Mouse (Mus musculus) large intestine, adult 2 months (tissue): ENCODE measurements at regions not wholly inside any gene's neighbourhood (a gene's known extent, or its start where the extent isn't known, plus 50 kb on each side); places are given as distances from the start of the nearest gene placed in this dataset.
A peak's percentile ranks its signal among the peaks of the same experiment; 100 is the strongest.

Source experiments
- DNase-seq: peaks from one replicate; pipeline ENCODE4 v3.0.0-alpha.2; 2012; ENCODE audit warnings: low read depth, low spot score
- whole genome bisulfite sequencing: fragments of 180-500 bp; shearing (Covaris S2); methylation state at CpG from one replicate; pipeline ENCODE4 v1.1.7; 2018; 5-methylcytosine and 5-hydroxymethylcytosine counted together

DNA sequence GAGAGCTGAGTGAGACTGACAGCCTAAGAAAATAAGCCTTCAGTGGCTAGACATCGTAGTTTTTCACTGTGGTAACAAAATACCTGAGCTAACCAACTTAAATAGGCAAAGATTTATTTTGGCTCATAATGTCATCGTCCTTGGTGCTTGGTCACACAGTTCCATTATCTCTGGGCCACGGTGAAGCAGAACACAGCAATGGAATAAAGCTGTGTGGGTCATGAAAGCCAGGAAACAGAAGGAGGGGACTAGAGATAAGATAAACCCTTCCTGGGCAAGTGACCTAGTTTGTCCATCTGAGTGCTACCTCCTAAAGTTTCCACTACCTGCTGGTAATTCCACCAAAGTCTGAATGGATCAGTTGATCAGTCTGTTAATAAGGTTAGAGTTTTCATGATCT is 134.8 kb upstream of the Gm5129 start:
- WGBS, result 51% methylated on average over 3 of the region's 3 CpGs
- DNase-seq, result no peak

DNA sequence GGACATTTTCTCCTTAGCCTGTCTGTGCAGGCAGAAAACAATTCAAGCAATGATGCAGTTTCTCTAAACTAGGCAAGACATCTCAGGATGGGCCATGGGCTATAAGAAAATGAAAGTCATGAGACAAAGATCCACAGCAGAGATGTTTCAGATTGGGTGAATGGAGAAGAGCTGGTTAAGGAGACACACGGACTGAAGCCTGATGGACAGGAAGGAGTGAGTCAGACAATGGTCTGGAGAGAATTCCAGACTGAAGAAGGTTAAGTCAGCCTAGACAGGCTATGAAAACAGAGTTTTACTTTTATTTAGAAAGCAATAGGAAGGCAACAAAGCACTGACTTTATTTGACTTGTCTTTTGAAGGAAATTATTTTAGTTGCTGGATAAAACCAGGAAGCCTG is 137.5 kb upstream of the Il6 start:
- WGBS, result 43% methylated on average over 1 of the region's 1 CpGs
- DNase-seq, result no peak

DNA sequence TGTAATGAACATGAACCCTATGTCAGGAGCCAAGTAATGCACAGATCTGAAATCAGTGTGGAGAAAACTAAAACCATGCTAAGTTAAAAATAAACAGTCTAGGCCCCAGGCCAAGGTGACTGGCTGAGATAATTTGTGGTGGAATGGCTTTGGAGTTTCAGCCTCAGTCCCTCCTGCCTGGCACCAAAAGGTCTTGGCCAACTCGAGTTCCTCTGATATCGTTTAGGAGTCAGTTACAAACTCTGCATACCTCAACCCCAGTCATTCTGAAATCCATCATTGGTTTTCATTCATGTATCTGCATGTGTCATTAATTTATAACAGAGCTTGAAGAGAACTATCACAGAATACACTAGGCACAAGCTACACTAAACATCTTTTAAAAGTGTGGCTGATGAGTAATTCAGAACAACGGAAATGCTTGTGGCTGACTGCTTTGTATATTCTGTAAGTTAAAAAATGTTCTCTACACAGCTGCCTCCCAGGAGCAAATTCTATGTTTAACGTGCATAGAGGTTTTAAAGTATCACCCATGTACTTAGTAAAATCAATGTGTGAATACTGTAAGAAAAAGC is 125.6 kb upstream of the Il6 start:
- WGBS, result 64% methylated on average over 4 of the region's 4 CpGs
- DNase-seq, result no peak

DNA sequence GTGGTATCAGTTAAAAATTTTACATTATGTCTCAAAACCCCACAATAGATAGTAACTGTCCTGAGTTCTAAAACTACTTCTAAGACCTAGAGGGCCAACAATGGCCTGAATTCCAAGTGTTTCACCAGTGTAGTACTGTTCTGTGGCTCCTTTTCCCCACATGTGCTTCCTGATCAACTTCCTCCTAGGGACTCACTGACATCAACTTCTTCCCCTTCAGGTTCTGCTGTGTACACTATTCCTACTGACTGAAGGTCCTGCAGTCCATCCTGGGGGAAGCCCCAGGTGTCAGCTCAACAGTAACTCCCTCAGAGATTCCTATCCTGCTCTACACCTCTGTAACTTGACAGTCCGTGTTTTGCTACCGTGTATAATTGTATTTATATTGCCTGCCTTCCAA is 120.6 kb upstream of the Il6 start:
- no peak for DNase-seq
- WGBS, result 65% methylated on average over 2 of the region's 2 CpGs

DNA sequence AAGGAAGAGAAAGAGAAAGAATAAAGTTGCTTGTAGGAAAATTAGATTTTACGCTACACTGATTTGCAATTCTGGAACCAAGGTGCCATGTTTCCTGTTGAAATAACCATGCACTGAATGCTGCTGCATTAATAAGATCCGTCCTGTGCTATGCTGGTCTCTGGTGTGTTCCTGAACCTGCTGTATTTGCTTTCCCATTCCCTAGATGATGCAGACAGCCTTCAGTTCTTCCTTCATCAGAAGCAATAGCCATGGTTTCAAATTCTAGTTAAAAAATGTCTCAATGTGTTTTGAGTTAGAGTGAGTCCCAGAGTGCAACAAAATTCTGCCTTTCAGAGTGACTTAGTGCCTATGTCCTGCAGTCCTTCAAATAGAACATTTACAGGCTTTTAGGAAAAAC is 120.1 kb upstream of the Il6 start:
- WGBS, result 87% methylated on average over 2 of the region's 2 CpGs
- DNase-seq, result no peak

DNA sequence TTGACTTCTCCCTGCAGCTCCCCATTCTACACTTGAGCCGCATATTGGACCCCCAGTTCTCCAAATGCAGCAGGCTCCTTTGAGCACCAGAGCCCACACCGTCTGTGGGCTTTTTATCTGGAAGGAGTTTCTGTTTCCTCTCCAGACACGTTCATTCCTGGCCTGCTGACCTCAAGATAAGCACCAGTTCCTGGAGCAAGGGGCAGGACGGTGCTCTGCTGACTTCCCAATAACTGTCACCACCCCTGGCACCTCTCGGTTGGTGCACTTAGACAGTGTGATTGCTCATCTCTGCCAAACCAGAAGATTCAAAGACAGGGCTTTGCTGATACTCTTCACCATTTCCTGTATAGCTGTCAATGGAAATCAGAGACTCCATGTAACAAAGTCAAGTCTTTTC is 119.1 kb upstream of the Il6 start:
- DNase-seq, result no peak
- WGBS, result 22% methylated on average over 5 of the region's 5 CpGs

DNA sequence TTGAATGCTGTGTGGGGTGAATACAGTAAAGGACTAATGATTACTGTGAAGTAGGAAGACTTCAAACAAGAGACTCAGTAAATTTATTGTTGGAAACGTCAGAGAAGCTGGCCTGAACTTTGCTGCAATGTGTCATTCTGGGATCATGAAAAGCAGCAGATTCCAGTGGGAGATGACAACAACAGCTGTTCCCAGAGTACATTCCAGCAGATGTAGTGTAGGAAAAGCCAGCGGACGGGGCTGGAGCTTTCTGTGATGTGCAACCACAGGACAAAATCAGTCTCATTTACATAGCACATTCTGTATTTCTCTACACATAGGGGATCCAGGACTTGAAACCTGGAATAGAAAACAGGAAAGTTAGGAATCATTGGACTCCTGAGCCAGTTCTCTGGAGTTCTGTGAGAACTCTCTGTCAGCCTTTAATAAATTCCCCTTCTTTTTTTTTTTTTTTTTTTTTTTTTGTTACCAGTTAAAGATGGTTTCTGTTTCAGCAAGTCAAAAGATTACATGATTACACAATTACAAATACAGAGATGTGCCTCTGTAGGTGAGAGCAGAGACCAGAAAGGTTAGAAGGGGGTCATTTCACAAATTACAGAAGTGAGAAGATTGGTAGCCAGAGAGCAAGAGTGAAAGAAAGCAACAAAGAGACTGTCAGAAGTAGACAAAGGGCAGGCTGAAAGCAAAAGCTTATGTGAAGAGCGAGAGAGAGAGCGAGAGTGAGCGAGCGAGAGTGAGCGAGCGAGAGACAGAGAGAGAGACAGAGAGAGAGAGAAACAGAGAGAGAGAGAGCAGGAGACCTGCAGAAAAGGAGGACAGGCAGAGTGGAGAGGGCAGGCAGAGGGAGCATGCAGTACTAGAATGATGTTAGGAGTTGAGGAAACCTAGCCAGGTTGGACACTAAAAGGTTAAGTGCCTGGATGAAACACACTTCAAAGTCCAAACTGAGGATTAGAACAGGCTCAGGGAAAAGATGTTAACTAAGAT is 118.0 kb upstream of the Il6 start:
- 55% methylated on average over 9 of the region's 9 CpGs for WGBS
- no peak for DNase-seq

DNA sequence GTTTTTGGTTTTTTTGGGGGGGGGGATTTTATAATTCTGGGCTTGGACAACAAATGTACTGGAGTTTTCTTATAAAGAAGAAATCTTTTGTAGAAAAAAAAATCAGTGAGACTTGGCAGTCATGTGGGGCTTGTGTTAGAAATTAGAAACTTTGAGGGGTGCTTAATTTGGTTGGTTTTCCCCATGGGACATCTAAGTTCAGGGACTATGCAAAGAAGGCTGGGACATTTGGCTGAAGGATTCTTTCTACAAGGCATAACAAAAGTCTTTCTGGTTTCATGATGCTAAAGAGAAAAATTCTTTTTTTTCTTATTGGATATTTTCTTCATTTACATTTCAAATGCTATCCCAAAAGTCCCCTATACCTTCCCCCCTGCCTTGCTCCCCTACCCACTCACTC is 115.3 kb upstream of the Il6 start:
- DNase-seq, result no peak

DNA sequence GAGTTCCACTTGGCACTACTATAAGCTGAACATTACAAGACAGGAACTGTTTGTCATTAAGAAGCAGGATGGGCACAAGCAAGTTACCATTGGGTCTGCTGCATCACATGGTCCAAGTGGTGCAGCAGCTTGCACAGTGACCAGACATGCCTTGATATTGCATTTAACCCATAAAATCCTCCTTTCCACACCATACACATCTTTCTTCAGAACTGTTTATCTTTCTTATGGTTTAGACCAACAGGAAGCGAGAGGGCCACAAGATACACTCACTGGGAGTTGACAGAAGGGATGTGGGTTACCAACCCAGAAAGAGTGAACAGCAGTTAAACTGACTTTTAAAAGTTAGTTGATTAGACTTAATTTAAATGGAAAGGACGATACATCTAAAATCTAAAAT is 111.2 kb upstream of the Il6 start:
- 77% methylated on average over 2 of the region's 2 CpGs for WGBS
- no peak for DNase-seq

DNA sequence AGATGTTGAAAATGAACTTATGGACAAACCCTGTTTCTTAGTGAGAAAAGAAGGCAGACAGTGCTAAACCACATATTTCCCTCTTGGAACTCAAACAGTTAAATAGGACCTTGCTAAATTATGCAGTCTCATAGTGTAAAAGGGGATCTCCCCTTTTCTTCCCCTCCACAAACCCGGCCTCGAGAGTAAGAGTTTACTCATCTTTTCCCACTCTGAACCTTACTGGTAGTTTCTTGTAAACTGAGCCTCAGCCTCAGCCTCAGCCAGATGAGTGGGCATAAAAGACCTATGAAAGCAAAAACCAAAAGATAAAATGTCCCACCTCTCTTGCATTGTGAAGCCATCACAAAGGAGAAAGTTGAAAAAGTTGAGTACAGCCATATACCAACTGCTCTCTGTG is 92.6 kb upstream of the Il6 start:
- WGBS, result 59% methylated on average over 2 of the region's 2 CpGs
- no peak for DNase-seq

DNA sequence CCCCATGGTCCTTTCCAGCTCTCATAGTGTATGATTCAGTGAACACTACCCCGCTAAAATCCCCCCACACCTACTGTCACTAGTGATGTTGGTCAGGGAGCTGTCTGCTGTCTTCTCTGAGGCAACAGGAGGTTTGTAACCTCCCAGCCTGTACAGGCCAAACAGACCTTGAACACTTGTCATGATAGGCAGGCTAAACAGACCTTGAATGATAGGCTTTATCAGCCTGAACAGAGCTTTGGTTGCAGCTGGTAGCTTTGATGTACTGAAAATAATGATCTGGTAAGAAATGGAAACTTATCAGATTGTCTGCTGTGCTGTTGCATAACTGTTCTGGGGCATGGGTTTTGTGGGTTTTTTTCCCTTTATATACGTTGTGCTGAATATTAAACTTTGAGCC is 87.4 kb upstream of the Il6 start:
- DNase-seq, result no peak
- 39% methylated on average over 2 of the region's 2 CpGs for WGBS

DNA sequence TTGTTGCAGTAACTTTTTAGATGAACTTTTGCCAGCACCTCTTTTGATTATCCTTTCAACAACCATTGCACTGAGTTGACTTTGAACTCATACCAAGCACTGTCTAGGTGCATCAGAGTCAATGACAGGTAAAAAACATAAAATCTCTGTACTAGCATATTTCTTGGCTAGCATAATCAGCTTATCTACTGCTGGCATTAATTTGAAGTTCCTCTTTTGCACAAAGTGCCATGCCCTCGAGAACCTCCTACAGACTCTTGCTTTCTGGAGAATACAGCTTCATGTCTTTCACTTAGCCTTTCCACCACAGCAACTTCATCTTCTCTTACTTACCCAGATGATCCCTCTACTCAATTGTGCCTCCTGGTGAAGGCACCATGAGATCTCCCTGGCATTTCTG is 85.3 kb upstream of the Il6 start:
- 57% methylated on average over 1 of the region's 1 CpGs for whole genome bisulfite sequencing
- DNase-seq, result no peak

DNA sequence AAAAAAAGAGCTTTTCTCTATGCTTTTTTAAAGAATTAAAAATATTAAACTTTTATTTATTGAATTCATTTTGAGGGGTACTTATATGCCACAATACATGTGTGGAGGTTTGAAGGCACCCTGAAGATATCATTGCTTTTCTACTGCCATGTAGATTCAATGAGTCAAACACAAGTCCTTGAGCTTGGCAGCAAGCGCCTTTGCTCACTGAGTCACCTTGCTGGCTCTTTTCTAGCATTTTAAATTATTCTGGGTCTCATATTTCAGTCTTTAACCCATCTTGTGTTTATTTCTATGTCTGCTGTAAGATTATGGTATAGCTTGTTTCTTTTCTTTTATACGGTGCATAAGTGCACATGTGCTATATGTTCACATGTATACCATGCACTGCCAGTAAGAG is 83.5 kb upstream of the Il6 start:
- WGBS, result 89% methylated on average over 2 of the region's 2 CpGs
- DNase-seq, result no peak

DNA sequence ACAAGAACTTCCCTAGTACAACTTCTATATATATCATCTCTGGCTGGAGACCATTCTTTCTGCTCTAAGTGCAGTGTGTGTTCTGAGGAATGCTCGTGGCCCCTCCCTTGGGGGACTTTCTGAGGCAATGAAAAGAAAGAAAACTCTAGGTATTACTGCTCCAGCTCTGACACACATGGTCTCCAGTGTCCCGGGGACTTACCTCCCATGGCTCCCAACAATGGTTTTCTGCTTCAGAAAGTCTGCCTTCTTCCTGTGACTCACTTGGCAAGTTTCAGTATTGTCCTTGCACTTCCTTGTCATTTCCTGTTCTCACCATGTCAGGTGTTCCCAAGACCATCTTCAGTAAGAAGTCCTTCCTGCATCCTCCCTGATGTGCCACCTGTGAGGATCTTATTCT is 65.7 kb upstream of the Il6 start:
- 43% methylated on average over 2 of the region's 2 CpGs for WGBS
- no peak for DNase-seq

DNA sequence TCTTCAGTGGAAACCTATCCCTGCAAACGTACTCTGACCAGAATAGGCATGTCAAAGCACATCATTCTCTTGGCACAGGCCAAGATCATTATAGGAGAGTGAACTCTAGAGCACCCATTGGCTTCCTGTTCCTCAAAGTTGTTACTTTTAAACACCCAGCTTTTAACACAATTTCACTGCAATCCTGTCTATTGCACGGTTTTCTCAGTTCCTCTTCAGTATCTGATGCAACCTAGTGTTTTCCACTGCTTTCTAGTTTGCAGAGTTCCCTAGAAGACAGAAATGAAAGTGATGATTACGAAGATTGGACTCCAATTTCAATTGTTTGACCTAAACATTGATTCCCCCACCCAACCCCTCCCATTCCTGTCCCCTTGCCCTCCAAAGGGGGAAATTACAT is 64.8 kb upstream of the Il6 start:
- no peak for DNase-seq
- 59% methylated on average over 3 of the region's 3 CpGs for WGBS

DNA sequence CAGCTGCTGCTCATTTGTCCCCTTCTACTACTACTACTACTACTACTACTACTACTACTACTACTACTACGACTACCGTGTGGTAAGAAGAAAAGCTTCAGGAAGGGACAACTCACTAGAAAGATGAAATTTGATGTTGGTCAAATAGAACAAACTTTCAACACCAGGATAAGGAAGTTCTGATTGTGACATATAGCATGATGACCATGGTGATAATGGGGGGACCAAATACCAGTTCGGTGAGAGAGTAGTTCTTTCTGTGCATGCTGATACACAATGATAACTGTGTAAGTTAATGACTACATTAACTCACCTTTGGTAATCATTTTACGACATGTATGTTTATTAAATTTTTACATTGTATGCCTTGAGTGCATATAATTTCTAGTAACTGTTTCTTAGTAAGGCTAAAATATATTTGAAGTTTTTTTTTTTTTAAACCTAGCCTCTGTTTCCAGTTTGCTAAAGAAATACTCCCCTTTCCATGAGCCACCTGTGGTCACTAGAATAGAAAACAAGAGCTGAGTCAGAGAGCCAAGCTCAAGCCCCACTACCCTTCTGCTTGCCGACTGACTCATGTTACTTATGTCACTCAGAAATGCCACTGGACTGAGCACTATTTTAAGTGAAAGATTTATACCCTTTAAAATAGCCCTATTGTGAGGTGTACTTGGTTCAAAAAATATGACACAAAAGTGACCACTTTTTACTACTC is 62.3 kb upstream of the Il6 start:
- no peak for DNase-seq
- 67% methylated on average over 5 of the region's 5 CpGs for WGBS

DNA sequence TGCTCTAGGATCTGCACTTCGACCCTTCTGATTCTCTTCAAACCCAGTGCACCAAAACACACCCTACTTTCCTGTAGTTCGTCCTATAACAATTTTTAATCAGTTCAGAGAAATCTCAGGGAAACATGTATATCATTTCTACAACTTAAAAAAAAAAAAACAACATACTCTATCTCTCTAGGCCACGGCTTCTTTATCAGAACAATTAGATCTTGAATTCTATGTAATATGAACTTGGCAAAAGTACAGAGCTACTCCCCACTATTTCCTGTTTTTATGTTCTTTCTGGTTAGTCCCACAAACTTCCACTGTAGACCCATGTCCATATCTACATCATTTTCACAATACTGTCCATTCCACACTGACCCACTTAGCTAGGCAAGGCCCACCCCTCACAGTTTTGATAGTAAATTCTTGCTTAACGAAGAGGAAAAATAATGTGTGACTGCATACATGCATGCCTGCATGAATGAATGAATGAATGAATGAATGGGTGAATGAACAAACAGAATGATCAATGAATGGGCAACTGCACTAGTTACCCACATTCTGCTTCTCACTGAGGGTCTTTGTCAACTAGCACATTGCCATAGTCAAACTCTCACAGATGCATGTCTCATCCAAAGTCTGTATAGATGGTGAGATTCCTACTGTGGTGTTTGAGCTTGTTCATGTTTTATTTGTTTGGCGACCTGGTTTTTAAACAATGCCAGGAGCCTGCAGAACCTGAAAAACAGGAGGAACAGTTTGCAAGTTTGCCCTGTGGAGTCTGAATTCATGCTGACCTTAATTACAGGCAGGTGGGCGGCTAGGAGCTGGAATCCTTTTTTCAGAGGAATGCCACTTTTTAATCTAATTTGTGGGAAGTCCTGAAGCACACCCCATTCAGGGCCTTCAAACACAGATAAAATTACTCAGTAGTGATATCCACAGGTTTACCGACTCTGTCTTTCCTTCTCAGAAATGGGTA is 61.2 kb upstream of the Il6 start:
- 43% methylated on average over 7 of the region's 7 CpGs for WGBS
- DNase-seq, result peak; percentile 45
